Comparison of ENCODE assay signal across 24 mouse cellular contexts in the genomic region with DNA sequence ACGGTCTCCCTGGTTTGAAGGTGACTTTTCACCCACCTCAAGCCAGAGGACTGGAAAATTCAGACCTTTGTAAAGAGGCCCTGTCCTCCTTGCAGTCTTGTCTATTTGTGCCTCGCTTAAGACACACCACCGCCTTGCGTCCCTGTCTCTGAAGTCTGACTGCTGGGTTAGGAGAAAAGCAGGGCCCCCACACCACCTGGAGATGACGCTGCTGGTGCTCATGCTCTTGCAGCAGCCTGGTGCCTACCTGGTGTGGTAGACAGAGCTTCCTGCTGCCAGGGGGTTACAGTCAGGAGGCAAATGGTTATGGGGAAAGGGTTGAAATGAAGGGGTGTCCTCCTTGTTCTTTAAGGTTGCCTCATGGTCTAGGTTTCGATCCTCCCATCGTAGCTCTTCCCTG. TPM values are rescaled to one million over a fixed set of nuclear protein-coding genes. Genes with fewer than 3 reads are reported as not detected.
"Had no signal": no experiment of that assay in that cellular context is flagged by ENCODE, and none has a peak within 500 bp of the region (broad histone marks: within the 10 kb centered on the region; RNA-seq: fewer than 3 reads in every experiment).

No protein-coding gene starts in this region.

- H3K4me1 ChIP-seq: neural tube, embryonic 12.5 days had no signal

- H3K27ac ChIP-seq: neural tube, embryonic 12.5 days; neural tube, embryonic 13.5 days; neural tube, embryonic 15.5 days; stomach, embryonic 15.5 days; stomach, postnatal 0 days had no signal

- DNase-seq: retina, postnatal 1 day; right cerebral cortex, adult 18-20 months; right cerebral cortex, postnatal 14 days; right cerebral cortex, postnatal 25 days; right cerebral cortex, postnatal 4 days; spleen, adult 18-20 months; thymus, adult 18-20 months; thymus, adult 2 months; thymus, postnatal 14 days; thymus, postnatal 25 days; thymus, postnatal 36 days had no signal

- H3K27me3 ChIP-seq: neural tube, embryonic 12.5 days; neural tube, embryonic 13.5 days; neural tube, embryonic 15.5 days; stomach, embryonic 15.5 days had no signal

- H3K9me3 ChIP-seq: neural tube, embryonic 12.5 days; neural tube, embryonic 13.5 days; neural tube, embryonic 15.5 days; stomach, embryonic 15.5 days had no signal

- H3K36me3 ChIP-seq: neural tube, embryonic 12.5 days; neural tube, embryonic 13.5 days; neural tube, embryonic 15.5 days; stomach, embryonic 15.5 days had no signal

- H3K9ac ChIP-seq: neural tube, embryonic 12.5 days; neural tube, embryonic 13.5 days; neural tube, embryonic 15.5 days; stomach, embryonic 15.5 days had no signal

- H3K4me2 ChIP-seq: neural tube, embryonic 12.5 days; neural tube, embryonic 13.5 days; neural tube, embryonic 15.5 days; stomach, embryonic 15.5 days had no signal

- H3K4me3 ChIP-seq: neural tube, embryonic 12.5 days; neural tube, embryonic 13.5 days; neural tube, embryonic 15.5 days; stomach, embryonic 15.5 days had no signal

RNA-seq across cellular contexts. Expression of a gene that starts 40.1 kb away (rescaled TPM):
- total RNA-seq: neutrophil, adult 5-6 weeks had no signal
- polyA plus RNA-seq: neural tube, embryonic 11.5 days; neural tube, embryonic 12.5 days; neural tube, embryonic 13.5 days; neural tube, embryonic 14.5 days; neural tube, embryonic 15.5 days; small intestine, adult 2 months; spleen, adult 2 months; stomach, embryonic 14.5 days; stomach, embryonic 15.5 days; stomach, embryonic 16.5 days; stomach, postnatal 0 days; thymus, adult 2 months; urinary bladder, adult 2 months had no signal
